ENCODE assay signal across 27 mouse cellular contexts in genomic region chr14:76464967-76465366, GRCm38 (mm10). TPM values are rescaled to one million over a fixed set of nuclear protein-coding genes. Genes with fewer than 3 reads are reported as not detected.
DNase-seq lines count a peak whose midpoint lies in the region; ATAC-seq lines count a peak whose summit lies in the region.
"Had no signal": no experiment of that assay in that cellular context is flagged by ENCODE, and none has a peak within 500 bp of the region (broad histone marks: within the 10 kb centered on the region; RNA-seq: fewer than 3 reads in every experiment).

No protein-coding gene starts in this region.

- peak overlapping the region; percentile 40; the same call in 1 of the 2 replicates for H3K27ac ChIP-seq in forebrain, embryonic 13.5 days
- H3K27ac ChIP-seq in forebrain, embryonic 16.5 days (ENCODE audit: low read length) = no peak overlapping the region
- 0 out of 2 replicates have a peak overlapping the region, but pooled peaks have one; percentile 6 for H3K27ac ChIP-seq in hindbrain, embryonic 13.5 days
- H3K27ac ChIP-seq in hindbrain, embryonic 14.5 days = no peak overlapping the region
- no peak overlapping the region for H3K27ac ChIP-seq in midbrain, embryonic 11.5 days (ENCODE audit: low read depth, low read length)
- H3K27ac ChIP-seq in midbrain, embryonic 15.5 days = no peak overlapping the region
- H3K27ac ChIP-seq: embryonic facial prominence, embryonic 12.5 days; forebrain, embryonic 10.5 days; heart, embryonic 10.5 days; liver, embryonic 14.5 days; neural tube, embryonic 12.5 days had no signal

- H3K27me3 ChIP-seq in forebrain, embryonic 13.5 days = no peaks in the 10 kb centered on the region
- H3K27me3 ChIP-seq in forebrain, embryonic 16.5 days (replicated peaks; ENCODE audit: control insufficient read depth, insufficient read depth, low read length) = no peaks in the 10 kb centered on the region
- no peaks in the 10 kb centered on the region for H3K27me3 ChIP-seq in hindbrain, embryonic 13.5 days
- no peaks in the 10 kb centered on the region for H3K27me3 ChIP-seq in hindbrain, embryonic 14.5 days (ENCODE audit: control insufficient read depth, insufficient read depth, low read length)
- H3K27me3 ChIP-seq in midbrain, embryonic 11.5 days (ENCODE audit: control insufficient read depth, insufficient read depth, low read length) = no peaks in the 10 kb centered on the region
- no peaks in the 10 kb centered on the region for H3K27me3 ChIP-seq in midbrain, embryonic 15.5 days (replicated peaks)
- H3K27me3 ChIP-seq: embryonic facial prominence, embryonic 12.5 days; neural tube, embryonic 12.5 days had no signal

- WGBS in forebrain, embryonic 13.5 days = 76% methylated on average over 3 of the region's 3 CpGs
- WGBS in forebrain, embryonic 16.5 days = 65% methylated on average over 3 of the region's 3 CpGs
- 70% methylated on average over 3 of the region's 3 CpGs for WGBS in hindbrain, embryonic 13.5 days
- WGBS in hindbrain, embryonic 14.5 days = 65% methylated on average over 3 of the region's 3 CpGs
- WGBS in midbrain, embryonic 11.5 days = 84% methylated on average over 3 of the region's 3 CpGs
- WGBS in midbrain, embryonic 15.5 days = 64% methylated on average over 3 of the region's 3 CpGs

- H3K9ac ChIP-seq in forebrain, embryonic 13.5 days = no peak overlapping the region
- H3K9ac ChIP-seq in forebrain, embryonic 16.5 days (replicated peaks; ENCODE audit: low read depth, low read length) = no peak overlapping the region
- no peak overlapping the region for H3K9ac ChIP-seq in hindbrain, embryonic 13.5 days
- no peak overlapping the region for H3K9ac ChIP-seq in hindbrain, embryonic 14.5 days
- H3K9ac ChIP-seq in midbrain, embryonic 11.5 days (ENCODE audit: low read length) = no peak overlapping the region
- H3K9ac ChIP-seq in midbrain, embryonic 15.5 days = no peak overlapping the region
- H3K9ac ChIP-seq: embryonic facial prominence, embryonic 12.5 days; forebrain, postnatal 0 days; liver, embryonic 14.5 days; neural tube, embryonic 12.5 days had no signal

- H3K9me3 ChIP-seq in forebrain, embryonic 13.5 days (replicated peaks) = no peaks in the 10 kb centered on the region
- no peaks in the 10 kb centered on the region for H3K9me3 ChIP-seq in forebrain, embryonic 16.5 days (ENCODE audit: control insufficient read depth, low read length)
- H3K9me3 ChIP-seq in hindbrain, embryonic 13.5 days = no peaks in the 10 kb centered on the region
- no peaks in the 10 kb centered on the region for H3K9me3 ChIP-seq in hindbrain, embryonic 14.5 days (ENCODE audit: control insufficient read depth, low read length)
- no peaks in the 10 kb centered on the region for H3K9me3 ChIP-seq in midbrain, embryonic 11.5 days (ENCODE audit: control insufficient read depth, low read length)
- H3K9me3 ChIP-seq in midbrain, embryonic 15.5 days = no peaks in the 10 kb centered on the region
- H3K9me3 ChIP-seq: embryonic facial prominence, embryonic 12.5 days; forebrain, embryonic 10.5 days; heart, embryonic 10.5 days; neural tube, embryonic 12.5 days had no signal

- no peak for ATAC-seq in forebrain, embryonic 13.5 days
- ATAC-seq in forebrain, embryonic 16.5 days = no peak
- ATAC-seq in hindbrain, embryonic 13.5 days (ENCODE audit: low FRiP score) = no peak
- ATAC-seq in hindbrain, embryonic 14.5 days (ENCODE audit: low FRiP score) = no peak
- no peak for ATAC-seq in midbrain, embryonic 11.5 days (ENCODE audit: low FRiP score)
- ATAC-seq in midbrain, embryonic 15.5 days (replicated peaks) = no peak
- ATAC-seq: forebrain, postnatal 0 days; intestine, postnatal 0 days; lung, postnatal 0 days had no signal

- H3K4me1 ChIP-seq in forebrain, embryonic 13.5 days = peaks cover 23% of the 10 kb centered on the region
- peaks cover 17% of the 10 kb centered on the region for H3K4me1 ChIP-seq in forebrain, embryonic 16.5 days (replicated peaks; ENCODE audit: control insufficient read depth, insufficient read depth, low read length)
- H3K4me1 ChIP-seq in hindbrain, embryonic 13.5 days (replicated peaks) = peaks cover 46% of the 10 kb centered on the region
- H3K4me1 ChIP-seq in hindbrain, embryonic 14.5 days (replicated peaks; ENCODE audit: control insufficient read depth, insufficient read depth, low read length) = peaks cover 4% of the 10 kb centered on the region
- H3K4me1 ChIP-seq in midbrain, embryonic 11.5 days (ENCODE audit: control insufficient read depth, insufficient read depth, low read length) = peaks cover 14% of the 10 kb centered on the region
- H3K4me1 ChIP-seq in midbrain, embryonic 15.5 days = peaks cover 22% of the 10 kb centered on the region

- H3K4me2 ChIP-seq in forebrain, embryonic 13.5 days = no peak overlapping the region
- no peak overlapping the region for H3K4me2 ChIP-seq in forebrain, embryonic 16.5 days (ENCODE audit: low read length)
- no peak overlapping the region for H3K4me2 ChIP-seq in hindbrain, embryonic 13.5 days
- no peak overlapping the region for H3K4me2 ChIP-seq in hindbrain, embryonic 14.5 days (replicated peaks)
- H3K4me2 ChIP-seq in midbrain, embryonic 11.5 days = no peak overlapping the region
- H3K4me2 ChIP-seq in midbrain, embryonic 15.5 days = no peak overlapping the region
- H3K4me2 ChIP-seq: embryonic facial prominence, embryonic 12.5 days; neural tube, embryonic 12.5 days had no signal

- 0 out of 2 replicates have a peak, but pooled peaks cover 2% of the 10 kb centered on the region for H3K36me3 ChIP-seq in forebrain, embryonic 13.5 days (ENCODE audit: poor library complexity, severe bottlenecking)
- no peaks in the 10 kb centered on the region for H3K36me3 ChIP-seq in forebrain, embryonic 16.5 days (ENCODE audit: control insufficient read depth, insufficient read depth)
- H3K36me3 ChIP-seq in hindbrain, embryonic 13.5 days = peaks cover 5% of the 10 kb centered on the region
- peaks cover 5% of the 10 kb centered on the region; the same call in 1 of the 2 replicates for H3K36me3 ChIP-seq in hindbrain, embryonic 14.5 days (replicated peaks; ENCODE audit: control insufficient read depth, insufficient read depth)
- peaks cover 3% of the 10 kb centered on the region; the same call in 1 of the 2 replicates for H3K36me3 ChIP-seq in midbrain, embryonic 11.5 days (ENCODE audit: control insufficient read depth, insufficient read depth, low read length)
- no peaks in the 10 kb centered on the region for H3K36me3 ChIP-seq in midbrain, embryonic 15.5 days (replicated peaks)
- H3K36me3 ChIP-seq: G1E had no signal

- no peak overlapping the region for H3K4me3 ChIP-seq in forebrain, embryonic 13.5 days
- H3K4me3 ChIP-seq in forebrain, embryonic 16.5 days (replicated peaks; ENCODE audit: low read length) = no peak overlapping the region
- no peak overlapping the region for H3K4me3 ChIP-seq in hindbrain, embryonic 13.5 days
- no peak overlapping the region for H3K4me3 ChIP-seq in hindbrain, embryonic 14.5 days (replicated peaks; ENCODE audit: low read length)
- no peak overlapping the region for H3K4me3 ChIP-seq in midbrain, embryonic 11.5 days (ENCODE audit: low read depth, low read length)
- H3K4me3 ChIP-seq in midbrain, embryonic 15.5 days = no peak overlapping the region
- H3K4me3 ChIP-seq: embryonic facial prominence, embryonic 12.5 days; forebrain, embryonic 10.5 days; heart, embryonic 10.5 days; myocyte; neural tube, embryonic 12.5 days had no signal

- DNase-seq in hindbrain, embryonic 14.5 days (ENCODE audit: low spot score) = no peak
- peak; percentile 69 for DNase-seq in midbrain, embryonic 11.5 days (ENCODE audit: low spot score, missing footprints)
- DNase-seq in ovary, adult 18-20 months (ENCODE audit: low spot score) = no peak
- DNase-seq: adrenal gland, adult 8-10 months; cerebellum, adult 8-10 months; cerebellum, postnatal 25 days; forebrain, postnatal 0 days; gastrocnemius, postnatal 14 days; heart, postnatal 36 days; kidney, postnatal 14 days; layer of hippocampus, adult 9-11 months; liver; thymus, adult 2 months; thymus, postnatal 36 days had no signal

RNA-seq across cellular contexts. Expression of gene Tsc22d1, which starts 50.2 kb away (rescaled TPM):
- polyA plus RNA-seq in forebrain, embryonic 13.5 days (2015; fragmentation: Nextera tagmentation; extraction: Ambion mirVana) = 475 and 490 TPM in 2 replicates
- 749 and 886 TPM in 2 replicates for polyA plus RNA-seq in forebrain, embryonic 16.5 days (2015; fragmentation: Nextera tagmentation; extraction: Ambion mirVana)
- polyA plus RNA-seq in hindbrain, embryonic 13.5 days (2015; fragmentation: Nextera tagmentation; extraction: Ambion mirVana) = 674 and 689 TPM in 2 replicates
- 891 and 894 TPM in 2 replicates for polyA plus RNA-seq in hindbrain, embryonic 14.5 days (2014; fragmentation: Nextera tagmentation; extraction: Ambion mirVana)
- 494 and 495 TPM in 2 replicates for polyA plus RNA-seq in midbrain, embryonic 11.5 days (2014; fragmentation: Nextera tagmentation; extraction: Ambion mirVana)
- polyA plus RNA-seq in midbrain, embryonic 15.5 days (2015; fragmentation: Nextera tagmentation; extraction: Ambion mirVana) = 792 and 811 TPM in 2 replicates

Comparison
In these comparisons a context has a peak if more than half of its experiments do, and no peak if none do; other contexts are left out.
1. H3K27ac ChIP-seq: peak in forebrain, embryonic 13.5 days (single experiment) and hindbrain, embryonic 13.5 days (single experiment); none in forebrain, embryonic 16.5 days (single experiment), hindbrain, embryonic 14.5 days (single experiment), midbrain, embryonic 11.5 days (single experiment) and midbrain, embryonic 15.5 days (single experiment).